Mouse (Mus musculus) cerebellum, adult 9-11 months (tissue): Measurements from ENCODE around the gene Epha5.

ENCODE experiments used
- DNase-seq: peaks from one replicate; pipeline ENCODE4 v3.0.0; 2022

The Epha5 gene

DNA sequence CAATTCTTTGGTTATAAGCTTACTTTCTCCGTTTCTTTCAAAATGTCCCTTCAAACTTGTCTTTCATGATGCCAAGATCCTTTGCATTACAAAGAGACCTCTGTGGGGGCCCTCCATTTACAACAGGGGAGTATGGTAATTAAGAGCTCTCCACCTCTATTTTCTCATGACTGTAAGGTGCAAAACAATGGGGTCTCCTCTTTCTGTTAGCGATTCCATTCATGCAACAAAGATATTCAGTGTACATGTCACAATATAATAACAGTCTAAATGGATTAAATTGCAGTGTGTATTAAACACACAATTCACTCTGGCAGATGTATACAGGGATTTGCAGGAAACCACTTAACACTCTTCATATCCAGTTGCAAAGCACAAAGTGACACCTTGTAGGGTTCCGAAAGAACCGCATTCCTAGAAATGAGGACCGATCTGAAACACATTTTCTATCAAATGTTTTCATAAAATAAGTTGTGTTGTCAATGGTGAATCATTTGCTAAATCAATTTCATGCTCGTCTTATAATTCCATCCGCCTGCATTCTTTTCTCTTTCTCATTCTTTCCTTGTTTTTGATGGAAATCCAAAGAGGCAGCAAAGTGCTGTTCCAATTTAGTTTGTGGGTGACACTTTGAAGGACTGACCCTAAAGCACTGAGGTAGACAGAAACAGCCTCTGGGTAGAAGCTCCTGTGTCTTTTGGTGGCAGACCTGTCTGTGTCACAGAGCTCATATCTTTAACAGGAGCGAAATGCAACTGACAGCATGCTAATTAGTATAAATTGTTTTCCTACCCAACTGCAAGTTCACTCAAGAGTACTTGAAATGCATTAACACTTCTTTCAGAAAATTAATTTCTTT, 118.1 kb downstream of the Epha5 start:
- no peak for DNase-seq

DNA sequence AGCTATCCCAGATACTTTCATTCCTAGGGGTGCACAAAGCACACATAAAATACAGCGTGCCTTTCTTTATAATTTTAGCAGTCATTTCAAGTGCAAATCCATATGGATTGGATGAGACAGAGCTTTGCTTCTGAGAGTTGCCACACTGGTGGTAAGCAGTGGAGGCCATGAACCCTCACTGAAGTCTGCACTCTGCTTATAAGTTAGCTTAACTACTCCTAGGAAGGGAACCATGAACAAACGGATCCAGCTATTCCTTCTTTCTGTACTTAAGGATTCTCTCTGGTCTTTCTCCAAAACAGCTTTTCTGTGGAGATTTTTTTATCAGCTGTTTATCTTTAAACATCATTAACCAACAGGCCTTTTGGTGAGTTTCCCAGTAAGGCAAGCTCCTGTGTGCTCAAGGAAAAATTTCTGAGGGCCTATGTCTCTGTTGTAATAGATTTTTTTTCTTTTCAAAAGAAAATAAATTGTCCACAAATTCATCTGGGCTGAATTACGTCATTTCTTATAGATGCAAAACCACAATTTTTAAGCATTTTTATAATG, 127.7 kb downstream of the Epha5 start:
- DNase-seq: no peak

DNA sequence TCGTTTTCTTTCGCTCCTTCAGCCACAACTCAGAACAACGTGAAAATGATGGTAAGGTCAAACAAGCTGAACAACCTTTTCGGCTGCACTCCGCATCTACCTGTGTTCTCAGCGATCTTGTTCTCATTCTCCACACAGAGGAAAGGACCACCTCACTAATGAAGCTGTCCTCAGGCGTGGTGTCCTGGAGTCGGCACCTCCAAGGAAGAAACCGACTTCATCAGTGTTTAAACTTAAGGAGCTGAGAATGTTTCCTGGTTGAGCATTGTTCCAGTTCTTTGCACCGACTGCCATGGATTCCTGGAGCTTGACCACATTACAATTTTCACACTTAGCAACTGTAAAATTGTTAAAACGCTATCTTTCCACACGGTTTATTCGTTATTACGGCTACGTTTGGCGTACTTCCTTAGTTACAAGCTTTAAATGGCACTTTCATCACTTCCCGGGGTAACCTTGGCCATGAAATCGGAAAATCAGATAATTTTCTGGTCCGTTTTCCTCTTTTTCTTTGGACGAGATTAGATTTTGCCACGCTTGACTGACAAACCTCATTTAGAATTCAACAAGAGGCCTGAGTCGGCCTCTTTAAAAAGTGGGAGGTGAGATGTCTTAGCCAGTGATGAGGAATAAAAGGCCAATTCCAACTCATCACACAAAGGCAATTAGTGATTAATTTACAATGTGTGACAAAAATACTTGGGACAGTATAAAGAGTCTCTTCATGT, 135.7 kb downstream of the Epha5 start:
- DNase-seq: no peak

DNA sequence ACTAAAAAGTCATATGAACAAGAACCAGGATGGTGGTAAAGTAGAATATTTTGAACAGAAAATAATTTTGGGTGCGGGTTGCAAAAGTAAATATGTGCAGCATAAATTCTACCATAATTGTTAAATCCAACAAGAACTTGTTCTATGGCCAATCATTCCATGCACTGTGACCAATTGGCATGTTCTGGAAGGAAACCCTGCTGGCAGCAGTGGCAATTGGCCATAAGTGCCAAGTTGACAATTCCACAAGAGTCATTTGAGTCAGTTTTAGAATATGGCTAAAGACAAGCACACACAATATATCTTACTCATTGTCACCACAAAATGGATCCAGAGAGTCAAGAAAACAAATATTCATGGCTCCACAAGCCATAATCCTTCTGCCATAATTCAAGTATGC, 140.2 kb downstream of the Epha5 start:
- no peak for DNase-seq

DNA sequence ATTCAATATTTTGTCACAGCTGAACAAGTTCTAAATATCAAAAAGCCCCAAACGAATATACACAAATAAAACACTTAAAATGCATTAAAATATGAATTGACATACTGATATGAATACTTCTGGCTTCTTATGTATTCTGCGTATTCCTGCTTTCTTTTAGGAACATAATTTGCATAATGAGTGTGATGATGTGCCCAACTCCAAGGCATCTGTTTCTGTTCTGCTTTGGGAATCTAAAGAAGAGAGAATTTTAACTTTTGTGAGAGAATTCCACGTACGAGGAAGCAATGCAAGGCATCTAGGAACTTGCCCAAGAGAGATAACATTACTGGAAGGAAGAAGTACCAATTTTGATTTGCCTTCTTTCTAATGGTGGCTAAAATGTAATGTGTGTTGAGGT, 151.8 kb downstream of the Epha5 start:
- no peak for DNase-seq

DNA sequence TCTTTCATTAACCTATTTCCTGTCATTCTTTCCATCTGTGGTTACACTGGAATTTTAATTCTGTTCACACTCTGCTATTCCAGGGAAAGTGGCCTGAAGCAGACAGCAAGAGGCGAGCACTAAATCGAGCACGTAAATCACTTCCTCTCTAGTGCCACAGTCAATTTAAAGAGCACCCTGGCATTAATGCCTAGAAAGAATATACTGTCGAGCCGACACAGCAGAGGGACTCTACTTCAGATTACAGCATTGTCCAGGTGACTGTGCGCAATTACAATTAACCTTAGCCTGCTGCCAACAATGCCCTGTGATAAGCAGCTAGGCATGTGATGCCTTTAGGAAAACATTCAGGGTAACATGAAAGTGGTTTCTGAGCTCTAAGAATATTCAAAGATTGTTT, 153.2 kb downstream of the Epha5 start:
- no peak for DNase-seq

DNA sequence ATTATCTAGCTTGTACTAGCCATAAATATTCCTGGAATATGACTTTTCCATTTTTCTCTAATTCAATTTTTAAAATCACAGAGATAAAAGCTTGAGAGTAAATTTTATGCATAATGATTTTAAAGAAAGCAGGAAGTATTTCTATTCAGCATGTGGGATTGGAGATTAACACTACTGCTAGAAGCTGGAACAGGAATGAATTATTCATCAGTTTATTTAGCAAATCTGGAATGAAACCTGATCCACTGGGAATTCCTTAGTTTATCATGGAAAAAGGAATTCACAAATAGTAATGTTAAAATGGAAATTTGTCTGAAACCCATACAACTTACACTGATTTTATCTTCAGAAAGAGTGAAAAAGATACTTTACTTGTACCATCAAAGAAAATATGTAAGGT, 187.2 kb downstream of the Epha5 start:
- DNase-seq: no peak

DNA sequence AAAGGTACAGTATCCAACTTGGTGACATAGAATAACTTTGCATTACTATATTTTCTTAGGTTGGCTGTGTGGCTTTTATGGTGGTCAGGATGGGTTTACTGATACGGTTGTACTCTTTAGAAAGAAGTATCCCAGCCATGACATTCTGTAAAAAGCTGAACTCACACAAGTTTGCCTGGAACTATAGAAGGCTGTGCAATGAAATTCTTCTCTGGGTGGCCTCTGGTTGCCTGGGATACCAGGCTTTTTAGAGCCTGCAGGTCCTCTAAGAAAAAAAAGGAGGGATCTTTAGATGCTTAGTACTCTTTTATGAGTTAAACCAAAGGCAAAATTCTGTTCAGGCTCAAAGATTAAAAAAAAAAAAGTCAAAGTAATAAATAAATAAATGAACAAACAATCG, 208.6 kb downstream of the Epha5 start:
- no peak for DNase-seq

DNA sequence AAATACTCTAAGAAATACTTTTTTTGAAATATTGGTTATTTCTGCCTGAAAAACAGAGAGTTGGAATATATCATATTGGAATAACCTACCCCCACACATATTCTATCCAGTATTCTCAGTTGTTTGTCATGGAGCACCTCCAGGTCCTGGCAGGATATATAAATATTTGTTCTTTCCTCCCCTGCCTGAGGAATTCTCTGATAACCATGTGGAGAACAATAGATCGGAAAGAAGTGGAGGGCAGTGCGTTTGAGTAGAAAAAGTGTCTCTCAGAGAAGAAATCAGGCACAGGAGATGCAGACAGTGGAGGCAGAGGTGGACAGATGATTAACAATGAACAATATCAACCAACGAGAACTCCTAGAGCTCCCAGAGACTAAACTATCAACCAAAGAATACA, 223.8 kb downstream of the Epha5 start:
- no peak for DNase-seq

DNA sequence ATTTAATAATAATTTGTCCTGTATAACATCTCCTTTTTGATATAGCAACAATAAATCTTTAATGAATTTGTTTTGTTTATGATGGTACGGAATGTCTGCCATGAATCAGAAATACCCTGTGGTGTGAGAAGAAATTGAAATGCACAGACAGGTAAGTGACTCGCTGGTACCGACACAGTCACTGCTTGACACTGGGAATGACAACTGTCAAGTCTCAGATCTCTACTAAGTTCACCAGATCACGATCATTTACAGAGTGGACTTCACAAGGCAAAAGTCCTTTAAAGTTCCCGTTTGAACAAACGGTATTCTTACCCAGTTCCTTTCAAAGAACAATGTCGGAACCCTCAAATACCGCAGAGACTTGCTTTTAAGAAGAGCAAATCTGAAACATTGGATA, 233.0 kb downstream of the Epha5 start:
- DNase-seq: no peak

DNA sequence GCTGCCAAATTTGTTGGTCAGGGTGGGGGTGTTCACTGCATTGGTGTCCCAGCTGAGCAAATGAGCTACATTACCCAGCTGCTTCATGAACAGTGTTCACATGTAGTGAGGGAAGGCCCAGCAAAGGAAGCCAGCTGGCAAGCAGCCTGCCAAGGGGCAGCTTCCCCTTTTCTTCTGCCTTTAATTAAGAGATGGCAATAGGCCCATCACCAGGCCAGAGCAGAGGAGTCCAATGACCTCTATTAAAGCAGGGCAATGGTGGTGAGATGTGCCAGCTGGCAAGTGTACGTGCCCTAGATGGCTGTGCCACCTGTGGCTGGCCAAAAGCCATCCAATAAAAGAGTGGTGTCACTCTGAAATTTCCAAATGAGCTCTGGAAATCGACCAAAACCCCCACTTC, 264.1 kb downstream of the Epha5 start:
- no peak for DNase-seq

DNA sequence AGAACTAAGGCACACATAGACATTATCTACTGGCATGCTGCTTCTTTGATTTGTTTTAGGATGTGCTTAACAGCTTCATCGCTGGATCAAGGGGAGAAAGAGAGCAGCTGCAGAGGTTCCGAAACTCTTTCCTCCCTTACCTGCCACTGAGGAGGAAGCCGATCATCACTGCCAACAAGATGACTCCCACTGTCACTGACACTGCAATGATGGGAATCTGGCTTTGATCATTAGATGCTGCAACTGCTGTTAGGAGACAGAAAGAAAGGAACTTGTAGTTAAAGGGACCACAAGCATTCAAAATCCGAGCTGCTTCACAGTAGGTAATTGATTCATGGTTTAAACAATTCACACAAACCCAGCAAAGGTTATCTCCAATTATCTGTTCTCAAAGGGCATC, 275.0 kb downstream of the Epha5 start:
- no peak for DNase-seq

DNA sequence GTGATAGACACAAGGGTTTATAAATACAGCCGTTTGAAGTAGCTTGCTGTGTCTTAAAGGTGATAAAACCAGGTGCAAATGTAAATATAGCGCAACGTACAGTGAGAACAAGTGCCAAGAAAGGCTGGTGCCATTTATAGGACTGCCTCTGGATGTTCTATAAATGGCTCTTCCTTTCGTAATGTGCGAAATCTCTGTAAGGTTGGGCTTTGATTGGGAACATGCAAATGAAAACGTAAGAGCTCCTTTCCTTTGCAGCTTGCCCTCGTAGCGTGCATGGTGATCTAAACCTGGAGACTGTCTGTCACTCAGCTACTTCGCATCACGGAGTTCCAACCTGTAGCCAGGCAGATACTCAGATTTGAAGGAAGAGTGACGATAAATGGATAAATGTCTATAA, 321.2 kb downstream of the Epha5 start:
- DNase-seq: no peak

DNA sequence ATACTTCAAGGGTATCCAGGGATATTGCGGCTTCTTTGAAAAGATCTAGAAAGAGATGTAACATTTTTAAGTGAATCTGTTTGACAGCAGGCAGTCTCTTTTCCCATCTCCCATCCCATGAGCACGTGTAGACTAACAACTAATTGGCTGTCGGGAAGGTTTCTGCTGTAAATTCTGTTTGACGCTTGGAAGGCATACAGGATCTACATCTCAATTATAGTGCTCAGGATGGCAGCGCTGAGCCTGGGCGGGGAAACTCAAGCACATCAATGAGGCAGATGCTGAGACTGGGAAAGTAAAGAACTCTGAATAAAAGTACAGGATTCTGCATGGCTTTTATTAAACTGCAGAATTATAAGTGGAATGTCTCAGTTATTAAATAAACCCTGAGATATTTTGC, 335.9 kb downstream of the Epha5 start:
- no peak for DNase-seq

DNA sequence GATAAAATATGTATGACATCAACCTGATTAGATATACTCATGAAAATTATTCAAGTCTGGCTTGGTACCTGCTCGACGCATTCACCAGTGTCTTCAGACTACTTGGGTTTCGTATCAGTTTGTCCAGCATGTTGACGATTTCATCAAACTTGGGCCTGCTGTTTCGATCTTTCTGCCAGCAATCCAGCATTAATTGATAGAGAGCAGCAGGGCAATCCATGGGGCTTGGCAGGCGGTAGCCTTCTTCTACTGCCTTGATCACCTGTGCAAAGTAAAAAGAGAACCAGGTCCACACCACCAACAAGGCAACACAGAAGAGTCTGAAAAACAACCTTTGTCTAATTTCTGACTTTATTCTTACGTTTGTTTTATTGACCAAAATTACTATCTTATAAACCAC, 346.2 kb downstream of the Epha5 start:
- no peak for DNase-seq

DNA sequence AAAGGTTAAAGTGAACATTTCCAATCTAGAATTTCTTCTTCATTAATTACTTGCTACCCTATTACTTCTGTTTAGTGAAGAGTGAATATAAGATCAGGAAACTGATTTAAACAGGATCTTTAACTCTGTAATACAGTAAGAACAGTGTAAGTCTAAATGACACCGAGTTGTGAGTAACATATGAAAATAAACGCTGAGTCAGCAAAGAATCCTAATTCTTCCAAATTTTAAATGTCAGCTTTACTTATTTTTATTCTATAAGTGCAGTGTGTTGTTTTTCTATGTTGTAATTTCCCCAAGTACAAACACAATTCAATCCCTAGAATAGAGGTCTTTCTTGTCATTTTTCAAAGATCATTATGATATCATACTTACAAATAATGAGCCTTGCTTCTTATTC, 363.3 kb downstream of the Epha5 start:
- DNase-seq: no peak

DNA sequence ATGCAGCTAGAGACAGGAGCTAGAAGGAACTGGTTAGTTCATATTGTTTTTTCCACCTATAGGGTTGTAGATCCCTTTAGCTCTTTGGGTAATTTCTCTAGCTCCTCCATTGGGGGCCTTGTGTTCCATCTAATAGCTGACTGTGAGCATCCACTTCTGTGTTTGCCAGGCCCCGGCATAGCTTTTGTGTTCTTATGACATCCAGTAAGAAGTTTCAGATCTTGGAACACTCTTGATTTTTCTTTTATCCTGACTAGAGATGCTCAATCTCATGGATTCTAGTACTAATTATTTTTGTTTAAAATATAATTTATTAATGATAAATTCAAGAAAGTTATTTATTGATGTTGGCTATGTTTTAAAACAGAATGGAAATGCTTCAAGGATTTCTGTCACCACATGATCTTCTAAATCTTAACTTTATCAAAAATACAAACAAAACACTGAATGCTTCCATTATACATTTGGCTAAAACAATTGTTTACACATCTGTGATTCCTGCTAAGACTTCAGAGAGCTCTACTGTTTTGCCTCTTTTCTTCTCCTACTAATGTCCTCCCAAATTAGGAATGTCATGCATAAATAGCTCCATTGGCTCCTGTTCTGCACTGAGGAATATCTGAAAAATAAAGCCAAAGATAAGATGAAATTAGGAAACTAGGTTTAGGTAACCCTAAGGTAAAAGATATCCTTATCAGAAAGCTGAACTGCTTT, 379.8 kb downstream of the Epha5 start:
- DNase-seq: no peak
